Mouse (Mus musculus) forebrain, embryonic 16.5 days (tissue): Measurements from ENCODE around the gene Sertad4. TPM values are rescaled to one million over a fixed set of nuclear protein-coding genes. Genes with fewer than 3 reads are reported as not detected.

ENCODE experiments used
- ATAC-seq: fragments of 200-750 bp; cut with Nextera tagmentation; 2 replicates; pipeline ENCODE4 v1.8.0; 2017; ENCODE audit warnings: mild to moderate bottlenecking, moderate library complexity
- H3K27ac ChIP-seq: fragments of 300-500 bp; sonication (generic); 2 replicates; pipeline ENCODE4 v1.5.1; 2014; ENCODE audit warnings: low read length, control low read depth
- H3K27me3 ChIP-seq: fragments of 300-500 bp; sonication (generic); replicated peaks from 2 replicates; pipeline ENCODE4 v1.6.1; 2014; ENCODE audit warnings: low read length; ENCODE audit not compliant: control insufficient read depth, insufficient read depth
- H3K36me3 ChIP-seq: fragments of 300-500 bp; sonication (generic); 2 replicates; pipeline ENCODE4 v1.6.1; 2014; ENCODE audit not compliant: control insufficient read depth, insufficient read depth
- H3K4me1 ChIP-seq: fragments of 300-500 bp; sonication (generic); replicated peaks from 2 replicates; pipeline ENCODE4 v1.6.1; 2014; ENCODE audit warnings: low read length; ENCODE audit not compliant: control insufficient read depth, insufficient read depth
- H3K4me2 ChIP-seq: fragments of 300-500 bp; sonication (generic); 2 replicates; pipeline ENCODE4 v1.6.1; 2014; ENCODE audit warnings: mild to moderate bottlenecking, low read length, control low read depth
- H3K4me3 ChIP-seq: fragments of 300-500 bp; sonication (generic); replicated peaks from 2 replicates; pipeline ENCODE4 v1.5.1; 2014; ENCODE audit warnings: mild to moderate bottlenecking, low read length, control low read depth
- H3K9ac ChIP-seq: fragments of 300-500 bp; sonication (generic); replicated peaks from 2 replicates; pipeline ENCODE4 v1.6.1; 2014; ENCODE audit warnings: low read depth, low read length, control low read depth
- H3K9me3 ChIP-seq: fragments of 300-500 bp; sonication (generic); 2 replicates; pipeline ENCODE4 v1.6.1; 2016; ENCODE audit warnings: low read length; ENCODE audit not compliant: control insufficient read depth
- whole genome bisulfite sequencing: fragments of 180-500 bp; shearing (Covaris S2); extraction: QIAGEN DNeasy Blood & Tissue Kit; methylation state at CpG from one replicate; pipeline ENCODE4 v1.1.7; 2014; 5-methylcytosine and 5-hydroxymethylcytosine counted together
- polyA plus RNA-seq: library from polyadenylated mRNA; unstranded; fragments of >200 nt; fragmentation: Nextera tagmentation; extraction: Ambion mirVana; gene quantifications from 2 replicates; pipeline ENCODE4 v1.2.1, GENCODE M21; 2015

The Sertad4 gene
- polyA plus RNA-seq, 1 experiment from 2014 or later = 38.1 TPM

DNA sequence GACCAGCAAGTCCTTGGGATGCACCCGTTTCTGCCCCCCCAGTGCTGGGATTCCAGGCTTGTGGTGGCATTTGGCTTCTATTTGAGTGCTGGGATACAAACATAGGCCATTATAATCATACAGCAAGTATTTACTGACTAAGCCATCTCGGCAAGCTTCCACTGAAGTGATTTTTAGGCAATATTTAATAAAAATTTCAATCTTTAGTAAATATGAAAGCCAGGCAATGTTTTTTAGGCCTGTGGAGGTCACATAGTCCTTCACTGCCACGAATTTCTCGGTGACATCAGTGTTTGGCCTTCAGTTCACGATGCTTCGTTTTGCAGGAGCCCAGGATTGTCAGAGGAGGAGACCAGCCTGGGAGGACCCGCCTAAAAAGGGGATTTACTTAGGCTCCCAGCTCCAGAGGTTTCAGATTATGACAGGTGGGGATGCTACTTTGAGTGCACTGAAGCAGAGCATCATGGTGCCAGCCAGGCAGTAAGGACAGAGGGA lies 23.6 kb upstream of the Sertad4 start:
- no peak overlapping the region for H3K4me3 ChIP-seq
- H3K9ac ChIP-seq = no peak overlapping the region
- H3K27me3 ChIP-seq = no peaks in the 10 kb centered on the region
- H3K4me2 ChIP-seq = no peak overlapping the region
- no peak overlapping the region for H3K27ac ChIP-seq
- 88% methylated on average over 7 of the region's 7 CpGs for WGBS
- no peaks in the 10 kb centered on the region for H3K4me1 ChIP-seq
- no peak for ATAC-seq
- H3K9me3 ChIP-seq = no peaks in the 10 kb centered on the region
- H3K36me3 ChIP-seq = no peaks in the 10 kb centered on the region

DNA sequence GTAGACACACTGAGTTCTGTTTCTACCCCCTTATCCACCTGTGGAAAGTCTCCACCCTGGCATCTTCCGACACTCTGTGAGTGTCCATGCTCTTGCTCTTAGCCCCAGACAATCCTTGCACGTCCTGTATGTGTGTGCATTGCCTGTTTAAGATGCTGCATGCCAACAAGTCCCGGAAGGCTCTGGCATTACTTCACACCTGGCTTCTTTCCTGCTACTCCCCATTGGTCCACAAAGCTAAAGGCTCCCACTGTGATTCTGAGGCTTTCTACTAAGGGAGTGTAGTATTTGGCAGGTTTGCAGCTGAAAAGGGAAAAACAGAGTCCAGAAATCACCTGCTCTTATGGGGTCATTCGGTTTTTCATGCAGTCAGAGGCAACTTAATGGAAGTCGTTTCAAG lies 17.3 kb upstream of the Sertad4 start:
- no peak overlapping the region for H3K4me3 ChIP-seq
- ATAC-seq = no peak
- peaks cover 2% of the 10 kb centered on the region; the same call in 1 of the 2 replicates for H3K4me1 ChIP-seq
- no peaks in the 10 kb centered on the region for H3K9me3 ChIP-seq
- H3K27me3 ChIP-seq = no peaks in the 10 kb centered on the region
- no peak overlapping the region for H3K27ac ChIP-seq
- H3K36me3 ChIP-seq = no peaks in the 10 kb centered on the region
- no peak overlapping the region for H3K9ac ChIP-seq
- WGBS = 34% methylated on average over 5 of the region's 5 CpGs
- H3K4me2 ChIP-seq = no peak overlapping the region

DNA sequence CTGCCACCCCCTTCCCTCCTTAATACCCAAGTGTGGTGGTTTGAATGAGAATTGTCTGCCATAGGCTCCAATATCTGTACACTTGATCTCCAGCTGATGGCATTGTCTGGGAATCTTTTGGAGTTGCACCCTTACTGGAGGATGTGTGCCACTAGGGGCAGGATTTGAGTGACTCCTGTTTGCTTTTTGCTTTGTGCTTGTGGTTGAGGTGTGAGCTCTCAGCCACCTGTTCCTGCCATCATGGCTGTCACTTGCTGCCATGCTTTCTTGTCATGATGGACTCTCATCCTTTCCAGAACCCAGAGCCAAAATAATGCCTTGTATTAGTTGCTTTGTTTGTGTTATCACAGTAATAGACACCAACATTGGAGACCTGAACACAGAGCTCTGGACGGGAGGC lies 14.2 kb upstream of the Sertad4 start:
- Histone ChIP-seq H3K9me3 (no peaks in the 10 kb centered on the region), H3K4me2 (no peak overlapping the region), H3K36me3 (no peaks in the 10 kb centered on the region), H3K4me3 (no peak overlapping the region), H3K27ac (no peak overlapping the region), H3K4me1 (peaks cover 2% of the 10 kb centered on the region; the same call in 1 of the 2 replicates), H3K9ac (no peak overlapping the region), H3K27me3 (no peaks in the 10 kb centered on the region)
- ATAC-seq = no peak
- 92% methylated on average over 1 of the region's 1 CpGs for WGBS

DNA sequence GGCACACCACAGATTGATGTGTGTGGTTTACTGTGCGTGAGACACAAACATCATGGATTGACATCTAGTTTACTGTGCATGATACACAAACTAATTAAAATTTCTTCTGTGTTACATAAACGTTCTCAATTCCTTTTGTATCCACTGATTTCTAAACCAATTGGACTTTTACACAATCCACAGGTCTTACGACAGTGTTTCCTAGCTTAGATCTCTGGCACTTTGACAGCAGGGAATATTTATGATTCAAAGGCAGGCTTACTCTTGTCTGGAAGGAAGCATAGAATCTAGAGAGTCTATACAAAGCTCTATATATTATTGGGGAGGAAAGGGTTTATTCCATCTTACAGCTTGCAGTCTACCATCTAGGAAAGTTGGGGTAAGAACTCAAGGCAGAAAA lies 8.9 kb upstream of the Sertad4 start:
- no peak overlapping the region for H3K9ac ChIP-seq
- H3K4me1 ChIP-seq = no peaks in the 10 kb centered on the region; the same call in 1 of the 2 replicates
- no peaks in the 10 kb centered on the region for H3K9me3 ChIP-seq
- H3K36me3 ChIP-seq = no peaks in the 10 kb centered on the region
- H3K4me2 ChIP-seq = no peak overlapping the region
- no peak overlapping the region for H3K4me3 ChIP-seq
- H3K27me3 ChIP-seq = no peaks in the 10 kb centered on the region
- WGBS = 67% methylated on average over 3 of the region's 3 CpGs
- no peak overlapping the region for H3K27ac ChIP-seq
- ATAC-seq = no peak

DNA sequence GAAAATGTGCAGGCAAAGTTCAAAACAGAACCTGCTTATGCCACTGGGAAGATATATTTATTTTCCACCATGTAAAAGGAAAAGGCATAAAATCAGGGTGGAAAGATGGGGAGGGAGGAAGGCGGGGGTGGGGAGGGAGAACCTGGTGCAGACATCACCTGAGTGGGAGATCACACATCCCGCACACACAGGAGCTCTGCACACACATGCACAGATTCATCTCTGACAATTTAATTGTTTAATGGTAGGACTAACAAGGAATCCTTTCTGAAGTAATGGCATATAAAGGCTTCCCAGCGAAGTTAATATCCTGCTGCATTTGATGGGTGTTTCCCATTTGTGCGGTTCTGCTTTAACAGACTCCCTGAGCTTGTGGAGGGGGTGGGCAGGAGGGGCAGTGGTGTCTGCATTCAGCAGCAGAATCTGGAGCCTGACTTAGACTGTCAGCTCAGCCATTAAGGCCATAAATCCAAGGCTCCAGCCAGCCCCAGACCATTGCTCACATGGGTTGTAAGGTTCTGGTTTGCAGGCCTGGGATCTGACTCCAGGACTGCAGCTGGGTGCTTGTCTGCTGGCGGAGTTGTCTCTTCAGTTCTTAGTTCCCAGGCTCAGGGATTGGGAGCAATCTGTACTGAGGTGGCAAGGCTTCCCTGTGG lies 5.9 kb upstream of the Sertad4 start:
- Histone ChIP-seq H3K4me2 (no peak overlapping the region), H3K9me3 (no peaks in the 10 kb centered on the region), H3K27me3 (no peaks in the 10 kb centered on the region), H3K36me3 (no peaks in the 10 kb centered on the region), H3K9ac (0 out of 2 replicates have a peak overlapping the region, but pooled peaks have one; percentile 15), H3K4me3 (no peak overlapping the region), H3K27ac (peak overlapping the region; percentile 85), H3K4me1 (peaks cover 5% of the 10 kb centered on the region; the same call in 1 of the 2 replicates)
- WGBS = 68% methylated on average over 5 of the region's 5 CpGs
- peak; percentile 80 for ATAC-seq

DNA sequence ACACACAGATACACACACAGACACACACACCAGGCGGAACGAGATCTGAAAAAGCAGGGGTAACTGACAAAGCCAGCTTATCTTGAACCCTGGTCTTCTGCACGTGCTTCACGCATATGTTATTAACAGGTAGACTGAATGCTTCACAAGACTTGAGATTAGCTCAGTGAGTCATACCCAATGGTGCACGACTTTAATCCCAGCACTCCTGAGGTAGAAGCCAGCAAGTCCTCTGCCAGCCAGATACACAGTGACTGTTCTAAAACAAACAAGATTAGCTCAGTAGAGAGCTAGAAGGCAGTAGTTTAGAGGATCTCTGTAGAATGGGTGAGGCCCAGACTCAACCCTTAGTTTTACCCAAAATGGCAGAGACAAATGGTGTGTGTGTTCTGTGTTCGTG lies 4.7 kb upstream of the Sertad4 start:
- Histone ChIP-seq H3K9ac (no peak overlapping the region), H3K4me2 (no peak overlapping the region), H3K27me3 (no peaks in the 10 kb centered on the region), H3K4me3 (no peak overlapping the region), H3K36me3 (no peaks in the 10 kb centered on the region), H3K4me1 (peaks cover 14% of the 10 kb centered on the region), H3K9me3 (no peaks in the 10 kb centered on the region), H3K27ac (no peak overlapping the region; the same call in 1 of the 2 replicates)
- WGBS = 61% methylated on average over 6 of the region's 6 CpGs
- ATAC-seq = no peak

DNA sequence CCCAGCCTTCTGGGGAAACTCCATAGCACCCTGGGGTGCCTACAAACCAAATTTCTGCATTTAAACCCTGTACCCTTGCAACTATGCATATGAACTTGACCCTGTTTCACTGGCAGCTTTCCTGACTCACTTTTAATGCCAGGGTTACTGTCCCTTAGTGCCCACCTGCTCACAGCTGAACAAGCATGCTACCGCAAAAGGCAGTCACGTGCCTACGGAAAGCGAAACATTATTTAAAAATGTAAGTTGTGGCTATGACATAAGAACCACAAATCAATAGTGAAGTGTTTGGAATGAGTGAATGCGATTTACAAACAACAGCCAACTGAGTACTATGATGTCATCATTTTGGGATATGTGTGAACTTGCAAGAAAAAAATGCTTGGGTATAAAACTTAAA lies 2.0 kb upstream of the Sertad4 start:
- Histone ChIP-seq H3K4me1 (peaks cover 32% of the 10 kb centered on the region), H3K9me3 (no peaks in the 10 kb centered on the region), H3K4me2 (no peak overlapping the region), H3K27me3 (no peaks in the 10 kb centered on the region), H3K4me3 (no peak overlapping the region), H3K27ac (no peak overlapping the region), H3K36me3 (no peaks in the 10 kb centered on the region), H3K9ac (no peak overlapping the region)
- 85% methylated on average over 5 of the region's 5 CpGs for WGBS
- ATAC-seq = no peak

DNA sequence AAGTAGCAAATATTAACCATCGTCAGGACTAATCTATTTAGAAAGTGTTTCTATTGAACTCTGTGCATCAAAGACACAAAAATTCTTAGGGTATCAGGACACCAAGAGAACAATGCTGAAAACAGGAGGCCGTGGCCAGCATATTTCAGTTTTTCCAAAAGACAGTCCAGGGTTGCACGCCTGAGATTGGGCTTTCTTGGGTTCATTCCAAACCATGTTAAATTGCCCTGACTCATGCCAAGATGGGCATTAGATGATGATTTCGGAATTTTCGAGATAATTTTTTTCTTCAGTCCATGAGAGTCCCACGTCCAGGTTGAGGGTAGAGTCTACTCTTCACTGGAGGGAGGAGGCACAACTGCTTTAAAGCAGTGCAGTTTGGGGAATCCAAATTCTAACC lies 1.4 kb upstream of the Sertad4 start:
- no peaks in the 10 kb centered on the region for H3K36me3 ChIP-seq
- H3K9ac ChIP-seq = no peak overlapping the region
- H3K4me2 ChIP-seq = no peak overlapping the region
- no peaks in the 10 kb centered on the region for H3K9me3 ChIP-seq
- no peak for ATAC-seq
- peaks cover 39% of the 10 kb centered on the region for H3K4me1 ChIP-seq
- H3K27ac ChIP-seq = no peak overlapping the region
- 49% methylated on average over 6 of the region's 6 CpGs for WGBS
- no peaks in the 10 kb centered on the region for H3K27me3 ChIP-seq
- H3K4me3 ChIP-seq = no peak overlapping the region

DNA sequence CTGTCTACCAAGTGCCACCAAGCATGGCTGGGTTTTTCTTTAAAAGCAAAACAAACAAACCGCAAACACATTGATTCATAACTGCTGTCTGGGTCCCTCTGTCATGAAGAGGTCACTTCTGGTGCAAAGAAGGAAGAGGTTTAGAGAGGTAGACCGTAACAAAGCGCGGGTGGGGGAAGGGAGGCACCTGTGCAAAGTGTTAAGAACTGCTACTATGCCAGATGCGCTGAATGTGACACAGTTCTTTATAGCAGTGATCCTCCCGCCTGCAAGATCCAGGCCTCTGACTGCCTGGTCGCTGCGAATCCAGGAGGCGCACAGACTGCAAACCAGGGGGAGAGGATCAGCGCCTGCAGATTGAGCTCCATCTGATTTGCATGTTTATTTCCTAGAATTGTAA lies 855 bp upstream of the Sertad4 start:
- Histone ChIP-seq H3K27me3 (no peaks in the 10 kb centered on the region), H3K4me2 (no peak overlapping the region), H3K27ac (0 out of 2 replicates have a peak overlapping the region, but pooled peaks have one; percentile 39), H3K4me3 (no peak overlapping the region), H3K9me3 (no peaks in the 10 kb centered on the region), H3K36me3 (no peaks in the 10 kb centered on the region), H3K4me1 (peaks cover 44% of the 10 kb centered on the region), H3K9ac (no peak overlapping the region)
- 14% methylated on average over 10 of the region's 10 CpGs for WGBS
- ATAC-seq = 0 out of 2 replicates have a peak, but pooled peaks have one; percentile 13
